Mouse (Mus musculus): ENCODE measurements at regions not wholly inside any gene's neighbourhood (a gene's known extent, or its start where the extent isn't known, plus 50 kb on each side); places are given as distances from the start of the nearest gene placed in this dataset.

DNA sequence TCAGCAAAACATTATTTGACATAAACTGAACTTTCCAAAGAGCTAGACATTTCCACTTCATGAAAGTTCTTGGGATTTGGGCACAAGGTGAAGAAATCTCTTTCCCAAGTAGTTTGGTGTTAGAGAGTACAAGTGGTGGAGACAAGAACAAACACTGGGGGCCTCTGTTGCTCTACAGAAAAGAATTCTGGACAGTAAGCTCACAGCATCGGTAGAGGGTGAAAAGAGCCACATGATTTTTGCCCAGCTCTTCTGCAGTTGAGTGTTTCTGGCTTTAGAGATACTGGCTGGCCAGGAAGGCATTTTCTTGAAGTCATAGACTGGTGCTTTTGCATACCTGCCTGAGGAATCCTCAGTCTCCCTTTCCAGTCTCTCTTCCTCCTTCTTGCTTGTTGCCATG lies 127.8 kb downstream of the Stk31 start:
- DNase-seq (ENCODE audit: low spot score): no peak

GRCm38 (mm10) chr6:49523696-49524095 lies 128.3 kb downstream of the Stk31 start:
- DNase-seq (ENCODE audit: low spot score): peak; percentile 4

- DNase-seq (ENCODE audit: low spot score): no peak
Observed at GRCm38 (mm10) chr6:49533956-49534355, 138.6 kb downstream of the Stk31 start.

- no peak for DNase-seq (ENCODE audit: low spot score)
Observed at GRCm38 (mm10) chr6:49534551-49534950, 139.1 kb downstream of the Stk31 start.

GRCm38 (mm10) chr6:49544946-49545345 lies 149.5 kb downstream of the Stk31 start:
- DNase-seq (ENCODE audit: low spot score): no peak

GRCm38 (mm10) chr6:49555069-49555468 lies 159.7 kb downstream of the Stk31 start:
- no peak for DNase-seq (ENCODE audit: low spot score)

GRCm38 (mm10) chr6:49558508-49558907 lies 163.1 kb downstream of the Stk31 start:
- DNase-seq (ENCODE audit: low spot score): no peak

GRCm38 (mm10) chr6:49559112-49559511 lies 163.7 kb downstream of the Stk31 start:
- no peak for DNase-seq (ENCODE audit: low spot score)

DNA sequence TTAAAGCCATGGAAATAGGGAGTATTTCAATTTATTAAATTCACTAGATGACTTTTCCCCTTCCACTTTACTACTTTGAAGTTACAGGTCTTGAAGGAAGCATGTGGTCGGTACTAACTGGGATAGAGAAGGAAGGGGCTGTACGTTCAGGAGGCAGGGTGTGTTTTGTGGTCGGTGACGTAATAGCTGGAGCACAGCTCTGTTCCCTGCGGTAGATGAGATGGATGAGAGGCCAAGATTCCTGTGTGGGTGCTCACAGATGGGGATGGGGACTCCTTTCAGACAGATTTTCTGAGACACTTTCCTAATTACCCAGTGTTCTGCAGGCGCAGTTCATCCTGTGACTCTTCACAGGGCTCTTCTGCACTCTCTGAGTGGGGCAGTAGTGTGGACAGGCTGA lies 182.9 kb downstream of the Stk31 start:
- DNase-seq (ENCODE audit: low spot score): no peak

DNA sequence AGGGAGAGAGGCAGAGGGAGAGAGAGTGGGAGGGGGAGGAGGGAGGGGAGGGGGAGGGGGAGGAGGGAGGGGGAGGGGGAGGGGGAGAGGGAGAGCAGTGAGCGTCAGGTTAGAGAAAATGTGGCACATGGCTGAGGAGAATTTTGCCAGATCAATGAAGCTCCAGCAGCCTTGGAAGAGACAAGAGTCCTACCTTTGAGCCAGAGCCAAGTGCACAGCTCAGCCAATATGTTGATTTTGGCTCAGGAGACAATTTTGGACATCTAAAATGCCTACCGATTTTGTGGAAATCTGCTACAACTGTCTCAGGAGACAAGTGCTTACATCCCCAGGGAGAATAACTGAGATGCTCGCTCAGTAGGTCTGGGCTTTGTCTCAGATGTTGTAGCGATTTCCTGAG lies 184.3 kb downstream of the Stk31 start:
- DNase-seq (ENCODE audit: low spot score): no peak

DNA sequence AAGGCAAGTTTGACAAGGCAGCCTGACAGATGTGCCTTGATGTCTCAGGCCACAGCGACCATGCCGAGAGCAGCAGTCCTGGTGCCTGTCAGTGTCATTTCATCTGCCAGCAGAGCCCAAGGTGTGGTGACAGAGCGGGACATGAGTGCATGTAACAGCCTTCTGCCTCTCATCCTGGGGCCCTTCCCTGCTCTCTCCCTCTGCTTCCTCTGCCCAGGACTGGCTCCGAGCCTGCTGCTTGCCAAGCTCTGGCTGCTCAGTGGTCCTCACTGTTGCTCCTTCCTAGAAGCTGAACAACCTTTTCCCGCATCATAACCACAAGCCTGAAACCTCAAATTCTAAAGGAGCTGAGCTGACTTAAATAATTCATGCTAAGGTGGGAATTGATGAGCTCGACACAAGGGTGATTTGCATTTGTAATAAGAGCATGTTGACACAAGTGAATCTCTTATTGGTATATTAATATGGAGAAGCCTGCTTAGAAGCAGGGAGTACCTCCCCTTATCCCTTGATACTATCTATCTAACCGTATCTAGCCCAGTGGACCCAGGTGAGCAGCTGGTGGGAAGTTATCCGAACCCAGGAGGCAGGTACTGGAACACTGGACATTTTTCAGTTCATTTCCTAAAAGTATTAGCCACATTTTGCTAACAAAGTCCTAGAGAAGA lies 186.8 kb downstream of the Stk31 start:
- DNase-seq (ENCODE audit: low spot score): no peak

GRCm38 (mm10) chr6:49586553-49586952 lies 191.1 kb downstream of the Stk31 start:
- no peak for DNase-seq (ENCODE audit: low spot score)

- no peak for DNase-seq (ENCODE audit: low spot score)
Observed at GRCm38 (mm10) chr6:49588677-49589076, 193.3 kb downstream of the Stk31 start.

GRCm38 (mm10) chr6:49590927-49591631 lies 195.7 kb downstream of the Stk31 start:
- no peak for DNase-seq (ENCODE audit: low spot score)

- DNase-seq (ENCODE audit: low spot score): no peak
Observed at GRCm38 (mm10) chr6:49591632-49592000, 196.2 kb downstream of the Stk31 start.

DNA sequence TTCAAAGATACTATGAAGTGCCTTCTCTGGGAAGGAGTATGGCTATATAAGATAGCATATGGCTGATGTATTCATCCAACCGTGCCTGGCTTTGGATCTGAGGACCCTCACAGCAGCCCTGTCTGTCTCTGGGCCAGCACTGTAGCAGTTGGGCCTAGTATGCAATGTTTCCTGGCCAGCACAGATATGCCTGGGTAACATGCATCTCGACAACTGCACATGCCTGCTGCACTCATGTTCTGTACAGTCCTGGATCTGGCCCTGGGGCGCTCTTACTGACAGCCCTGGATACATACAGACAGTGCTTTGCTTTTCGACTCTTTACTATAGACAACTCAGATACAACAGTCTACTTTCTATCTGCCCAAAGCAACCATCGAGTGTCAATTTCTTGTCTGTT lies 197.3 kb downstream of the Stk31 start:
- no peak for DNase-seq (ENCODE audit: low spot score)

GRCm38 (mm10) chr6:49603201-49603600 lies 207.8 kb downstream of the Stk31 start:
- DNase-seq (ENCODE audit: low spot score): no peak

DNA sequence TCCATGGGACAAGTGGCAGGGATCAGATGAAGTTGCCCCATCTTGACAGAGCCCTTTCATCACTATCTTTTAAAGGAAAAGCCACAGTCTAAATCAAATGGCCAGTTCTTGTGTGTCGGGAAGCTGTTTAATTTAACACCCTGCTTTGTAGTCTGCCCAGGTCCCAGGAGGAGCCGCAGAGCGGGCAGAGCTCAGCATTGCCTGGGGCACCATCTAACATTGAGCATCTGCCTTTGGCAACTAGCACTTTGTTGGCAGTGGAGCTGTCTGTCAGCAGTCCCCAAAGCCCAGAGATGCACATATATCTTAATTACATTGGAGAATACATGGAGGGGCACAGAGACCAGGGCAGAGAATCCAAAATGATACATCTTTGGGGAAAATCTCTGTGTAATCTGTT lies 208.4 kb downstream of the Stk31 start:
- DNase-seq (ENCODE audit: low spot score): no peak

DNA sequence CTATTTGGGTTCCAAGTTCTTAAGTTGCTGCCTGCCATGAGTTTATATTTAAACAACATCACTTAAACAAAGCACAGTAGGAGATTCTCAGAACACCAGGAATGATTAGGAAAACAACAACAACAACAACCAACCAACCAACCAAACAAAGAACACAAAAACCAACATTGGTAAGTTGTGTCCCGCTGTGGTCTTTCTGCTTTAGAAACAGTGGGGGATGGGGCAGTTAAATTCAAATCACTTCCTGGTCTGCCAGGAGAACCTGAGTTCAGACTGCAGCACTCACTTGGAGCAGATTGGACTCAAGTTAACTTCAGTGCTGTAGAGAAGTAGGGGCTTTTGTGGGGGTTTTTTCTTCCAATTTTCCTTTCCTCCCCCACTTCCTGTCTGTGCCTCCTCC lies 210.6 kb downstream of the Stk31 start:
- no peak for DNase-seq (ENCODE audit: low spot score)

DNA sequence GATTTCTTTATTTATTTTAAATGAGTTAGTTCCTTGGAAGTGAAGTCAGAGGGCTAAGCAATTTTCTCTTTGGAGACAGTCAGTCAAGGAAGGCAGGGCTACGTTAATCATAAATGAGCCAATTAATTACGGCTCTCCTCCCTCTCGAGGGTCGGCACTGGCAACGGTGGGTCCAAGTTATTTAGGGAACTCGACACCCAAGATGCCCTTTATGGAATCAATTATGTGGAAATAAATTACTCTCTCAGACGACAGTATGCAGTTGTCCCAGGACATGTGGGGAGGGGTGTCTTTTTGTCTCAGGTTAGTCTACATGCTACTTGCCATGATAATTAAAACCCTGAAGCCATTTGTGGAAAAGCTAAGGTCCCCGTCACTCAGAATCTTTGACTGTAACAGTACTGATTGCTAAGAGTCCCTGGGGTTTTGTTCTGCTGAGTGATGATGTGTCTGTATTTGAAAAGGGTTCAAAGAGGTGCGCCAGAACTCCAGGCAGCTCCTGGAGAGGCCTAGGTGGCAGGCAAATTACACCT lies 211.3 kb downstream of the Stk31 start:
- no peak for DNase-seq (ENCODE audit: low spot score)

- DNase-seq (ENCODE audit: low spot score): no peak
Observed at GRCm38 (mm10) chr6:49624080-49624479, 198.4 kb upstream of the Npy start.

- DNase-seq (ENCODE audit: low spot score): no peak
Observed at GRCm38 (mm10) chr6:49624564-49624963, 197.9 kb upstream of the Npy start.

- DNase-seq (ENCODE audit: low spot score): no peak
Observed at GRCm38 (mm10) chr6:49633470-49634095, 188.9 kb upstream of the Npy start.

Measured in urinary bladder, postnatal 14 days (tissue).